Mouse (Mus musculus): ENCODE data around the gene Lsm14b.
A peak's percentile ranks its signal among the peaks of the same experiment; 100 is the strongest.

Gene Lsm14b

DNA sequence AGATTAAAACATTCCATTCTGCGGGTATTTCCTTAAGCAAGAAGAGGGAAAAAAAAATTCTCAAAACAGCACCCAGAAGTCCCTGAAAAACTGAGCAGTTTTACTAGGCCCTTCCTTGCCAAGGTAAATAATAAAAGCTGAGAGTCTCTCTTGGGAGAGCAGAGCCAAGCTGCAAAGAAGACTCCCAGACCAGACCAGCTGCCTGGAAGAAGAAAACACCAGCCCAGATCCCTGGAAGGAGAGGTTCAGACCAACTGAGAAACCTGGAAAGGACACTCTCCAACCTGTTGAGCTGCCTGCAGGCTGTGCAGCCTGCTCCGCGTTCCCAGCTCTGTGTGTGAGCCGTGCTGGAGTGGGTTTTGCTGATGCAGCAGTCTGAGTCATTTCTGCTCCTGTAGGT, 7.2 kb upstream of the Lsm14b start:
- DNase-seq (ENCODE audit: low read depth, low spot score) = no peak

DNA sequence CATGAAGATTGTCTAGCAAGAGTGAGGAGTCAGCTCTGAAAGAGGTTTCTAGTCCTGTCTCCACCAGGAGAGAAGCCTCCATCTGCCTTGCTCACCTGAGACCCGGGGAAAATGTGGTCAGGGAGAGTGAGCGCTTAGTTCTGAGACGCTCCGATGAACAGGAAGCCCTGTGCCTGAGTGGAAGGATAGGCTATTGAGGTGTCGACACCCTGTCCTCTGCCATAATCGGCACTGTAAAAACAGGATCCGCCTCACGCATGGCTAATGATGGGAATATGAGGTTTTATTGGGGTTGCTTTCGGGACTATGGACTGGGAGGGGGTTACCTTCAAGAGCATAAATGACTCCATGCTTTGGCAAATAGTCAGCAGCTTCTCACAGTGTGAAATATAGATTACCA, 6.2 kb upstream of the Lsm14b start:
- no peak for DNase-seq (ENCODE audit: low read depth, low spot score)

DNA sequence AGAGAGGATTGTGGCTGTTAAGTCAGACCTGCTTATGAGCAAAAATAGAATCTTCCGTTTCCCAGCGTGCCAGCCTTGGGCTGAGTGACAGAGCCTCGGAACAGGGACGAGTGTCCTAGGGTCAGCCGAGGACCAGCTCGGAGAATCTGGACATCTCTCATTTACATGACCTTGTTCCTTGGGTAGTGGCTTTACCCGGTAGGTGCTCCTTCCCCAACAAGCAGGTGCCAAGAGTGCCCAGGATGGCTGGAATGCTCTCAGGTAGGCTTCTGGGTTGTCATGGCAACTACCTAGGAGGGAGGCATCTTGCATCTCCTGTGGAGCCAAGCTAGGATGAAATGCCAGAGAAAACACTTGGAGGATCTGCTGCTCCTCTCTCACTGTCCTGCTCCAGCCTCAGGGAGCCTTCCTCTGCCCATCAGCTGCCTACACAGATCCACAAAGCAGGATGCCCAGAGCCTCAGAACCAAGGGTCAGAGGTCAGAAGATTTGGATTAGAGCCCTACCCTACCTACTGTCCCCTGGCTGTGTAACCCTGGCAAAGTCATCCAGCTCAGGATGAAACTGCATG, 4.6 kb upstream of the Lsm14b start:
- DNase-seq (ENCODE audit: low read depth, low spot score) = no peak

DNA sequence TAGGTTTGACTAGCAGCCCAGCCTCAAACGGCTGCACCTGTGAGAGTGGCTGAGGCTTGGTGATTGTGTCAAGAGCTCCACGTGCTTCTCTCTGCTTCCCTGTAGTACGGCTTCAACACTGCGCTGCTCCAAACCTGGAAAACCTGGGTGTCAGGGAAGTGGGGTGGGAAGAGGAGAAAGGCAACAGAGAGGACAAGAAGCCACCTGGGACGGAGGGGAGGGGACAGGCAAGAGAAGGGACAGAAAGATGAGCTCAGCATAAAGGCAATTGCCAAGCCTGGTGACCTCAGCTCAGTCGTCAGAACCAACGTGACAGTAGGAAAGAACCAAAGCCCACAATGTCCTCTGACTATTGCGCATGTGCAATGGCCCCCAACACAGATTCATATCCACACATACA, 3.9 kb upstream of the Lsm14b start:
- DNase-seq (ENCODE audit: low read depth, low spot score) = no peak

DNA sequence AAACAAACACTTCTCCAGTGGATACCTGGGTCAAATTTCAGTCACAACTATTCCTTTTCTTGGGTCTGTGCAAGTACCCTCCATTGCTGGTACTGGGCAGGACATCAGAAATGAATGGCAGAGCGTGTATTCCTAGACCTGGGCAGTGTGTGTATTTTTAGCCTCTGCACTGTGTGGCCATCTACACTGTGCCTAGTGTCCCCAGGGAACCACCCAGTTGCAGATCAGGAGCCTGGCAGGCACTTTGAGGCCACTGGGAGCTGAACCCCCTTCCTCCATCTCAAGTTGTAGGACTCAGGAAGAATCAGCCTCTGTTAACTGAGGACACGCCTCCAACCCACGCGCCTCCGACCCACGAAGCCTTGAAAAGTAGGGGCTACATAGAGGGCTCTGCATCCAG, 2.0 kb upstream of the Lsm14b start:
- no peak for DNase-seq (ENCODE audit: low read depth, low spot score)

DNA sequence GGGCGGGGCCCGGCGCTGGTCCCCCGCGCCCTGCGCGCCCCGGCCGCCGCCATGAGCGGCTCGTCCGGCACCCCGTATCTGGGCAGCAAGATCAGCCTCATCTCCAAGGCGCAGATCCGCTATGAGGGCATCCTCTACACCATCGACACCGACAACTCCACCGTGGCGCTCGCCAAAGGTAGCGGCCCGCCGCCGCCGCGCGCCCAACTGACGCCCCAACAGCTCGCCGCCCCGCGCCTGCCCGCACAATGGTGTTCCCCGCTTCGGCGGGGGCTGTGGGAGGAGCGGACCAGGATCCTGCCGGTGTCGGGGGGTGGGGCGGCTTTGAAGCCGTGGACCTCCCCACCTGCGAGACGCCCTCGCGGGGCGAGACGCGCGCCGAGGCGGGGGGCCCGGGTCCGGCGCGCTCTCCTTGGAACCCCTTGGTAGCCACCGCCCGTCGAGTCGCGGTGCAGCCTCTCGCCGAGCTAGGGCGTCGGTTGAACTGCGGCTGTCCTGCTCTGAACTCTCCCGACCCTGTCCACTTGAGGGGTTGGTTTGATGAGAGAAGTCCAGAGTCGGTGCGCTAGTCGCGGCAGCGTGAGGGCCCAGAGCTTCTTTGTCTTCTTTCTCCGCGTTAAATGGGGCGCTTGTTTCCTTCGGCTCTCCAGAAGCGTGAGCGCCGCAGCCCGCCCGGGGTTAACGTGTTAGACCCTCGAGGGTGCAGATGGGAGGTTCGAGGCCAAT, 511 bp downstream of the Lsm14b start:
- DNase-seq (ENCODE audit: low read depth, low spot score) = no peak

DNA sequence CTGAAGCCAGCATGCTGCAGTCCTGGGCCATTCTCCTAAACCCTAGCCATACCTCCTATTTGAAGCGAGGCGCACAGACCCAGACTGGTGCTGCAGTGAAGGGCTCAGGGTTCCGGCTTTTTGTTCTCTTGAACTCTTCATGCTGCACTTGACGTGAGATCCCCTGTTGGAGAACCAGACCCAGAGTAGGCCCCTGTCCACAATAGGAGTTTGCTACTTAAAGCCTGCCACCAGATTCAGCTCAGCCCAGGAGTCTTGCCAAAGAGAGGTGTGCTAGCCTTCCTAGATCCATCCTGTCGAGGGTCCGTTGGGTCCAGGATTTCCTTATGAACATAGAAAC, 1.0 kb downstream of the Lsm14b start:
- DNase-seq (ENCODE audit: low read depth, low spot score) = no peak

DNA sequence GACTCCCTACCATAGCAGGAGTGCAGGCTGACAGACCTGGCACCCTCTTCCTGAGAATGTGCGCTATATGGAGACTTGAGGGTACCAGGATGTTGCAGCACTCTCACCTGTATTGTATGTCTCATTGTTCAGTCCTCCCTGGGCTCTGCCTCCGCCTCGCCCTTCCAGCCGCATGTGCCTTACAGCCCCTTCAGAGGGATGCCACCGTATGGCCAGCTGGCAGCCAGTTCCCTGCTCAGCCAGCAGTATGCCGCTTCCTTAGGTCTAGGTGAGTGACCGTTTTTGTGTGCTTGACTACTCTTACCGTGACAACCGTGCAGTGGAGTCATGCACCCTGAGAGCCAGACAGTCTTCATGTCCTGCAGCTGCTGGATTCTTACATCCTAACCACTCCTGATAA, 3.0 kb downstream of the Lsm14b start:
- no peak for DNase-seq (ENCODE audit: low read depth, low spot score)

DNA sequence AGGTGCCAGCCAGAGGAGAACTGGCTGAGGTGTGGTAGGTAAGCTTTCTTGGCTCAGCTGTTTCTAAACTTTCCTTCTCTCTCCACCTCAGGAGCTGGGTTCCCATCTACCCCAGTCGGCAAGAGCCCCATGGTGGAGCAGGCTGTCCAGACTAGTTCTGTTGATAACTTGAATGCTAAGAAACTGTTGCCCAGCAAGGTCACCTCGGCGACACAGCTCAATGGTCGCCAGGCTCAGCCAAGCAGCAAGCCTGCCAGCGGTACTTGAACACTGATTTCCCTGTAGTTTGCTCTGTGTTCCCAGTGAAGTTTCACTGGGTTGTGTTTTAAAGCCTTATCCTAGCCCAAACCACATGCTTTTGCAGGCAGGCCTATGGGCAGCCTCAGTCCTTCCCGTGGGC, 6.5 kb downstream of the Lsm14b start:
- no peak for DNase-seq (ENCODE audit: low read depth, low spot score)

DNA sequence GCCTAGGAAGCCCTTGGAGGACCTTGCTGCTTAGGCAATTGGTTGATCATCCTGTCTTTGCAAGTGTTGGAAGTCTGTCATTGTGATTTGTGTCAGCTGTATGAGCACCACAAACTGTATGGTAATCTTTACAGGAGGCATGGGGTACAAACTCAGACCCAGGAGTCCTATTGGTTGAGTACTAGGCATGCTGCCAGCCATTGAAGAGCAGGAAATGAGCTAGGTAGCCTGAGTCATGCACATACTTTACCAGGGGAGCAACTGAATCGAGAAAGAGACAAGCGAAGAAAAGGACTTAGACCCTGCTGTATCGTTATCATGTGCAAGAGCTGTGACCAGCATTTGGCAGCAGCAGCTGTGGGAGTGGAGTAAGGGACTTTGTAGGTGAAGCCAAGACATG, 8.1 kb downstream of the Lsm14b start:
- no peak for DNase-seq (ENCODE audit: low read depth, low spot score)

DNA sequence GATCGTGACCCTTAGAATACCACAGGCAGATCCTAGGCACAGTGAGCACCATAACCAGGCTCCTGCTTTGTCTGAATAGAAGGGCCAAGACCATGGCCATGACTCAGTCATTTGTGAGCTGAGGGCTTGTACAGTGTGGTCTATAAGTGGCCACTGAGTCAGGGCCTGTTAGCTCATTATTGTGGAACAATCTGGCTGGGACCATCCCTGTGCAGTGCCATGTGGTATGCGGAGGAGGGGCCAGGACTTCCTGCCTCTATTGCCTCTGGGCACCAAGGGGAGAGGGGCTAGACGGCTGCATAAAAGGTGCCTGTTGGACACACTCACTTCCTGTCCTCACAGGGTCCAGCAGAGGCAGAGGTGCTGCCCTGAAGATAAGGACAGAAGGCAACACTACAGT, 9.2 kb downstream of the Lsm14b start:
- no peak for DNase-seq (ENCODE audit: low read depth, low spot score)

DNA sequence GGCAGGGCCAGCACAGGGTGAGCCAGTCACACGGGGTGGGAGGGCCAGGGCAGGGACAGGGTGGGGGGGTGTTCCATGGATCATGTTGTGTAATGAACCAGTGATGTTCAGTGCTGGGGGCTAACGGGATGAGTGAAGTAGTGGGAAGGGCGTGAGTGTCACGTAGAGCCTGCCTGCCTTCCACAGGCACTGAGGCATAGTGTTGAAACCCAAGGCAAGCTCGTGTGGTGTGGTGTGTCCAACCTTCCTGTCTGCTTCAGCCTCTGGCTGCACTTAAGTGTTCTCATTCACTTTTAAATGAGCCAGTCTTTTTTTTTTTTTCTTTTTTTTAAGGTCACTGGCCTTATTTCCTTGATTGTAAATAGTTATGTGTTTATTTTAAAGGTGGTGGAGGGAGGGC, 10.0 kb downstream of the Lsm14b start:
- DNase-seq (ENCODE audit: low read depth, low spot score) = no peak

DNA sequence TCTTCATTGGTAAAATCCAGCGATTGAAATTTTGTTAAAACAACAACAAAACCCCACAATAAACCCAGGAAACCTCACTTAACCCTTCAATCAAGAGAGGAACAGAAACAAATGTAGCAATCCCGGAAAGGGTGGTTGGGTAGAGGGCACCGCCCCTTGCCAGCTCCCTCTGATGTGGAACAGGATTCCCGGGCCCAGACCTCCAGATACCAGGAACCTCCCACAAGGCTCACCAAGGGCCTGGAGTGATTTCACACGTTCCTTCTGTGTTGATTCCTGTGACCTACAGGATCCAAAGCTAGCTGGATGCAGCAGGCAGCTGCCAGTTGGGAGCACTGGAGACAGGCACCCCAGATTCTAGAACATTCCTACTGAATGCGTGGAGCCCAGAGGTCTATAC, 15.6 kb downstream of the Lsm14b start:
- DNase-seq (ENCODE audit: low read depth, low spot score) = no peak

DNA sequence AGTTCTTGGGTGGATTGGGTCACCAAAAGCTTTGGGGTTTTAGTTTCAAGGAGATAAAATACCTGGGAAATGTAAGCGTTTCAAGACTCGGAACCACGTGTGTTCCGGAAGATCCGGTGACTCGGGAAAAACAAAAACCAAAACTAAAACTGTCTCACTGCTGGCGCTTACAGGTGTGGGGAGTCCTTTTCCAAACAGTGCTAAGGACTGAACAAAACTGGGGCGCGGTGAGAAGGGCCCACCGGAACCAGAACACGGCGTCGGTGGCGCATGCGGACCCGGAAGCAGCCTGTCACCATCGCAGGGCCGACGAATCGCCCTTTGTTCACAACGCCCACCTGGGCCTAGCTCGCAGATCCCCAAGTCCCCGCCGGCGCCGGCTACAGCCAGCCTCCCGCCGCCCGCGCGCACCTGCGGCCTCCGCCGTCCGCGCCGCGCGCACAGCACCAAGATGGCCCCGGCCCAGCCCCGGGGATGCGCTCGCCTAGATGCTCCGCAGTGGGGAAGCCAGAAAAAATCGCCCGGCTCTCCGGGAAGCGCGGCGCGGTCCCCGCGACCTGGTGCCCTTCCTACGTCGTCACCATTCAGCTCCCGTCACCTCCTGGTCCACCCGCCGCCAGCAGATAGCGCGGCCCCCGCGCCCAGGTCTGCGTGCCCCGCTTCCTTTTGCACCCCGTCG, 16.9 kb downstream of the Lsm14b start:
- DNase-seq (ENCODE audit: low read depth, low spot score) = no peak

DNA sequence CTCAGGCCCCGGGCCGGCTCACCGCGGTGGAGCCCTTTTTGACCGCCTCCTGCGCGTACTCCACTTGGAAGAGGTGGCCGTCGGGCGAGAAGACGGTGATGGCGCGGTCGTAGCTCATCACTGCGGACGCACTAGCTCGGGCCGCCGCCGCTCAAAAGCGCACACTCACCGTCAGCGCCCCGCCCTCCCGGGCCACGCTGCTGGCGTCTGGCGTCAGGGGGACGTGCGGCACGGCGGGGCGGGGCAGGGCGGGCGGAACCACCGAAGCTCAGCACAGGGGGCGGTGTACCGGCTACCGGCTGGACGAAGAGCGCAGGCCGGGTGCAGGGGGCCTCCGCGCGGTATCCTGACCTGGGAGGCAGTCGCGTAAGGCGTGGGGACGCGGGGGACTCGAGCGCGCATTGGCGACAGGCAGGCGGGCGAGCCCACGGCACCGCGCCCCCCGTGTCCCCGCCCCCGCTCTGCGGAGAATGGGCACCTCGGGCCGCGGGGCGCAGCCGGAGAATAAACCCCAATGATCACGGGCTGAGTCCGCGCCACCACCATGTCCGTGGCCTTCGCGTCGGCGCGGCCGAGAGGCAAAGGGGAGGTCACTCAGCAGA, 17.6 kb downstream of the Lsm14b start, which contains the start of the genes Psma7 and Ss18l1:
Gene Psma7, minus strand, starts transcription at position 178 of the 602 bp plus-strand sequence.
Gene Ss18l1, plus strand, starts transcription at position 254 of the 602 bp plus-strand sequence.
- peak; percentile 75 for DNase-seq (ENCODE audit: low read depth, low spot score)

DNA sequence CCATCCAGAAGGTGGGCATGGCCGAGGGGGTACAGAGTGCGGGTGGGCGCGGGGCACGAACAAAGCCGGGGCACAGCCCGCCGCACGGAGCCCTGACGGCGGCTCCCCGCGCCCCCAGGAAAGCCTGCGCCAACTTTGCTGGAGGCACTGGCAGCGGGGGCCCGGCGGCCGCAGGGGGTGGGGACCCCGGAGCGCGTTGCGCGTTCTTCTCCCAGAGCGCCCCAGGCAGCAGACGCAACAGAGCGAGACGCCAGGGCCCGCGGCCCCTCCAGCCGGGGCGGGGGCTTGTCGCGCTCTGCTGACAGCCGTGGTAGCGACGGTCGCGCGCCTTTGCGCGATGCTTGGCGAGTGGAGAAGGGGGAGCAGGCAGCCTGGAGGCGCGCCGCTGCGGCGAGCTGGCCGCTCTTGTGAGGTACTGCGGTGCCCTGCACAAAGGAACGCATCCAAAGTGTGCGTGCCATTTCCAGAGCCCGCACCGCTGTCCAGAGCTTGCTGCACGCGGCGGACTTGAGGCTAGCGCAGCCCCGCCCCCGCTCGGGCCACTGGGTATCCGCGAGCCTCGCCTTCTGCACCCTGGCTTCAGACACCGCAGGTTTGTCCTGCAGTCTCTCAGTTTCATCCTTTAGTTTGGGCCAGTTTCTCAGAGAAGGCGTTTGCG, 18.2 kb downstream of the Lsm14b start:
- DNase-seq (ENCODE audit: low read depth, low spot score) = no peak

DNA sequence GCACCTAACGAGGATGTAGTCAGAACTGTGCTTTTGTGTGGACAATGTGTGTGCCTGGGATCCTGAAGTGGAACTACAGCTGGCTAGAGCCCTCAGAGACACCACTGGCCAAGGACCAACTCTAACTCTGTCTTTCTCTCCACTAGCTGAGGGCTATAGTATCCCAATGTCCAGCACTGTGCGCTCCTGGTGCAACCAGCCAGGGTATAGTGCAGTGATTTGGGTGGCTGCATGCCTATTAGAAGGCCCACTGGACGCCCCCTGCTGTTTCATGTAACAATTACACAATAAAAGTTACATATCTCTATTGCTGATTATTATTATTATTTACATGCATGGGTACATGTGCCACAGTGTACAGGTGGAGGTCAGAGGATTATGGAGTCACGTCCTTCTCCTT, 20.5 kb downstream of the Lsm14b start:
- no peak for DNase-seq (ENCODE audit: low read depth, low spot score)

DNA sequence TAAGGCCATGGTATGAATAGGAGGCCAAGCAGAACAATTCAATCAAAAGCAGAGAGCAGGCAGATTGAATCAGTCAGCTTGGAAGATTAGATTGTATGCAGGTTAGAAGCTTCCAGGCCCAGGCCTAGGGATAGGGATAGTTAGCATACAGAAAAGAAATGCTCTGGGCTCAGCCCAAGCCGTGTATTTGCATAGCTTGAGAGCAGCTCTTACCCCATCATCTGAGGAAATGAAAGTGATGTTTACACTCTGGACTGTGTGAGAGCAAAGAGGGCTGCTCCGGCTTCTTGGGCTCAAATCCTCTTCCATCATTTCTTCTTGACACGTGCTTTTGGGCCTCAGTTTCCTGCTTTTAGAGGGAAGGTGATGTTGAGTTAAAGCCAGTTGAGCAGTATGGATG, 22.8 kb downstream of the Lsm14b start:
- DNase-seq (ENCODE audit: low read depth, low spot score) = no peak

DNA sequence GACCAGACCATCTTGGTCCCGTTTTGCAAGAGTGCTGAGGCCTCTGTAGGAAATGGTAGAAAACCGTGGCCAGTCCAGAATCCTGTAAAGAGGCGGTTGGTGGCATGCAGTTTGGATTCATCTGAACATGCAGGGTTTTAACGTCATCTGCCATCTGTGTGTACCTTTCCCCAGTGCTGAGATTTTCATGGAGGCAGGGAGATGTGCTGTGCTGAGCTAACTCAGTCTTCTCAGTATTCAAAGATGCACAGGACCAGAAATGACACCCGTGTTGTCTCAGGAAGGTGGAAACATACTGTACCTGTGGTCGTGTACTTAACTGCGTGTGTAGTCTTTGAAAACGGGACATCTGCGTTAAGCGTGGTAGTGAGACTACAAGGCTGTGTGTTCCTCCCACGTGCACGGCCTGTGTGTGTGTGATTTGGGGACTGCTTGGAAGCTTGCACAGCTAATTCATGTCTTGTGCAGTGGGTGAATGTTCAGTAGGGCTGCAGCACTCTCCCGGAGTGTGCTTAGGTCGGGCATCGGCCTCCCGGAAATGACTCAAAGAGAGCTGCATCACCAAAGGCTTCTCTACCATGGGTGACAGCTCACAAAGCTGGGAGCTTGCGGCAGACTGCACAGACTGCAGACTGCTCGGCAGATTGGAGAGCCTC, 23.3 kb downstream of the Lsm14b start:
- DNase-seq (ENCODE audit: low read depth, low spot score) = no peak

DNA sequence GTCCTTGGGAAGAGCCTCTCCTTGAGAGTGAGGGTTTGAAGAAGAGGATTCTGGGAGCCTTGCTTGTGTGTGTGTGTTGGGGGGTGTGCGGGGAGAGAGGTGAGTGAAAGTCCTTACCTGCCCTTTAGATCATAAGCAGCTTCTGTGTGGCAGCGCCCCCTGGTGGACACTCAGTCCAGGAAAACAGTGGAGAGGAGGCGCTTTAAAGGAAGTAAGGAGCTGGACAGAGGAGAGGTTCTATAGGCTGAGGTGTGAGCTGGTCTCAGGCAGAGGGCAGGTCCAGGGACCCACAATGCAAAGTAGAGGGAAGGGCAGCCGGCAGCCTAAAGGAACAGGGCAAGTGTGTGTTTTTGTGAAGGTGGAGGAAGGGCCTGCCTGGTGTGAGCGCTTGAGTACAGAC, 26.2 kb downstream of the Lsm14b start:
- DNase-seq (ENCODE audit: low read depth, low spot score) = no peak

DNA sequence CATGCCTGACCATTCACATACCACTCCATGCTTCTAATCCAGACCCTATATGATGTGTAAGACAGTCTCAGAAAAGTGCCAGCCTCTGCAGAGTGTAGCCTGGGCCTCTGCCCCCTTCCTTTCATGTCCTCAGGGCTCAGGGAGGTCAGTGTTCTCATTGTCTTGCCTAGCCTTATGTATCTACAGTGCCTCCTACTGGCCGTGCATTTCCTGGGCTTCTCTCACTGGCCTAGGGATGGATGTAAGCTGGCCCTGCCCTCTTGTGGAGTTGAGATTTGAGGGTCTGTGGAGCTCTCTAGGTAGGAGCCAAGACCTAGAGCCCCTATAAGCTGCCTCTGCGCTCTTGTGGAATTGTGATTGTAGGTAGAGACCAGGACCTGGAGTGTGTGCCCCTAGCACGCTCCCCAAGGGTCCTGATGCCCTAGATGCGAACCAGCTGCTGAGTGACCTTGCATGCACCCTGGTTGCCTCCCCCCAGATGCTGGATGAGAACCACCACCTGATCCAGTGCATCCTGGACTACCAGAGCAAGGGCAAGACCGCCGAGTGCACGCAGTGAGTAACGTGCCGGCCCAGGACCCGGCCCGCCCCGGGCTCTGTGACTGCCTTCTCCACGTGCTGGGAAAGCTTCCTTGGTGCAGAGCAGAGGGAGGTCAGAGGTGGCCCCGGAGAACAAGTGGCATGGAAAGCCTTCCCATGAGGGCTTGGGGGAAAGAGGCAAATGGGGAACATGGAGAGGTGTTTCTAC, 27.4 kb downstream of the Lsm14b start:
- DNase-seq (ENCODE audit: low read depth, low spot score) = no peak

All from WW6 (cell line).